Mouse (Mus musculus): ENCODE measurements around the gene Ebi3.

GRCm38 (mm10) chr17:55949400-55949799 lies 3.0 kb upstream of the Ebi3 start, which contains the start of gene Zfp119b:
- TF ChIP-seq CTCF (IDR thresholded peaks at IDR 0.05; ENCODE audit: borderline replicate concordance, control insufficient read depth, extremely low read depth, insufficient read depth, low read length, poor library complexity) (no peak), POLR2A (IDR thresholded peaks at IDR 0.05; ENCODE audit: control insufficient read depth, extremely low read depth, insufficient read depth, low read length, poor library complexity) (no peak)

Measured in thymus, adult 2 months (tissue).